Mouse (Mus musculus) hindbrain, embryonic 11.5 days (tissue): ENCODE data around the gene Cdh1. TPM values are rescaled to one million over a fixed set of nuclear protein-coding genes. Genes with fewer than 3 reads are reported as not detected.

Source experiments
- ATAC-seq: fragments of 200-750 bp; cut with Nextera tagmentation; 2 replicates; pipeline ENCODE4 v1.8.0; 2017; ENCODE audit warnings: mild to moderate bottlenecking, moderate TSS enrichment, moderate library complexity; ENCODE audit not compliant: low FRiP score
- DNase-seq: peaks from one replicate; pipeline ENCODE4 v3.0.0-alpha.2; 2015; ENCODE audit warnings: low spot score
- H3K27ac ChIP-seq: fragments of 300-500 bp; sonication (generic); 2 replicates; pipeline ENCODE4 v1.5.1; 2014; ENCODE audit warnings: mild to moderate bottlenecking, low read depth, low read length
- H3K27me3 ChIP-seq: fragments of 300-500 bp; sonication (generic); 2 replicates; pipeline ENCODE4 v1.6.1; 2014; ENCODE audit warnings: mild to moderate bottlenecking, low read length, moderate library complexity, mixed read lengths; ENCODE audit not compliant: control insufficient read depth, insufficient read depth
- H3K36me3 ChIP-seq: fragments of 300-500 bp; sonication (generic); 2 replicates; pipeline ENCODE4 v1.6.1; 2014; ENCODE audit warnings: mild to moderate bottlenecking, low read length, moderate library complexity, mixed read lengths; ENCODE audit not compliant: control insufficient read depth, insufficient read depth
- H3K4me1 ChIP-seq: fragments of 300-500 bp; sonication (generic); replicated peaks from 2 replicates; pipeline ENCODE4 v1.6.1; 2014; ENCODE audit warnings: low read length, mixed read lengths; ENCODE audit not compliant: control insufficient read depth, insufficient read depth
- H3K4me2 ChIP-seq: fragments of 300-500 bp; sonication (generic); replicated peaks from 2 replicates; pipeline ENCODE4 v1.6.1; 2014; ENCODE audit warnings: mild to moderate bottlenecking, low read depth, low read length
- H3K4me3 ChIP-seq: fragments of 300-500 bp; sonication (generic); 2 replicates; pipeline ENCODE4 v1.5.1; 2014; ENCODE audit warnings: low read depth, low read length
- H3K9ac ChIP-seq: fragments of 300-500 bp; sonication (generic); 2 replicates; pipeline ENCODE4 v1.6.1; 2014; ENCODE audit warnings: low read depth, low read length
- H3K9me3 ChIP-seq: fragments of 300-500 bp; sonication (generic); 2 replicates; pipeline ENCODE4 v1.6.1; 2016; ENCODE audit warnings: low read length; ENCODE audit not compliant: control insufficient read depth
- WGBS: fragments of 180-500 bp; shearing (Covaris S2); extraction: QIAGEN DNeasy Blood & Tissue Kit; methylation state at CpG from one replicate; pipeline ENCODE4 v1.1.7; 2014; 5-methylcytosine and 5-hydroxymethylcytosine counted together
- polyA plus RNA-seq: library from polyadenylated mRNA; unstranded; fragments of >200 nt; fragmentation: Nextera tagmentation; extraction: Ambion mirVana; gene quantifications from 2 replicates; pipeline ENCODE4 v1.2.1, GENCODE M21; 2014

The Cdh1 gene
- polyA plus RNA-seq, 1 experiment from 2014 or later, result 6.7 TPM

- H3K9ac ChIP-seq, result no peak overlapping the region
- ATAC-seq (no peak), DNase-seq (no peak)
- no peak overlapping the region for H3K4me2 ChIP-seq
- no peak overlapping the region for H3K27ac ChIP-seq
- no peaks in the 10 kb centered on the region for H3K27me3 ChIP-seq
- no peaks in the 10 kb centered on the region for H3K36me3 ChIP-seq
- no peaks in the 10 kb centered on the region for H3K9me3 ChIP-seq
- no peaks in the 10 kb centered on the region for H3K4me1 ChIP-seq
- no peak overlapping the region for H3K4me3 ChIP-seq
- WGBS, result 93% methylated on average over 2 of the region's 2 CpGs
Observed at GRCm38 (mm10) chr8:106646153-106646552, 43.0 kb downstream of the Cdh1 start.

- WGBS, result 85% methylated on average over 5 of the region's 5 CpGs
- Histone ChIP-seq H3K4me2 (no peak overlapping the region), H3K4me1 (no peaks in the 10 kb centered on the region), H3K4me3 (no peak overlapping the region), H3K9me3 (no peaks in the 10 kb centered on the region), H3K36me3 (no peaks in the 10 kb centered on the region), H3K27me3 (no peaks in the 10 kb centered on the region), H3K9ac (no peak overlapping the region), H3K27ac (no peak overlapping the region)
- no peak for ATAC-seq
- no peak for DNase-seq
Observed at GRCm38 (mm10) chr8:106646731-106647130, 43.6 kb downstream of the Cdh1 start.

- H3K27me3 ChIP-seq, result no peaks in the 10 kb centered on the region
- H3K36me3 ChIP-seq, result no peaks in the 10 kb centered on the region
- WGBS, result 48% methylated on average over 2 of the region's 2 CpGs
- H3K27ac ChIP-seq, result no peak overlapping the region
- no peak overlapping the region for H3K4me3 ChIP-seq
- no peak overlapping the region for H3K4me2 ChIP-seq
- no peaks in the 10 kb centered on the region for H3K4me1 ChIP-seq
- H3K9me3 ChIP-seq, result no peaks in the 10 kb centered on the region
- ATAC-seq (no peak), DNase-seq (peak; percentile 83)
- no peak overlapping the region for H3K9ac ChIP-seq
Observed at GRCm38 (mm10) chr8:106647387-106647786, 44.2 kb downstream of the Cdh1 start.

GRCm38 (mm10) chr8:106648421-106648820 lies 45.3 kb downstream of the Cdh1 start:
- Histone ChIP-seq H3K27me3 (no peaks in the 10 kb centered on the region), H3K36me3 (no peaks in the 10 kb centered on the region), H3K9me3 (no peaks in the 10 kb centered on the region), H3K4me3 (no peak overlapping the region), H3K4me1 (no peaks in the 10 kb centered on the region), H3K9ac (no peak overlapping the region), H3K27ac (no peak overlapping the region), H3K4me2 (no peak overlapping the region)
- DNase-seq, result no peak
- no peak for ATAC-seq
- WGBS, result 91% methylated on average over 8 of the region's 8 CpGs

- Histone ChIP-seq H3K27ac (no peak overlapping the region), H3K9me3 (no peaks in the 10 kb centered on the region), H3K27me3 (no peaks in the 10 kb centered on the region), H3K9ac (no peak overlapping the region), H3K36me3 (no peaks in the 10 kb centered on the region), H3K4me3 (no peak overlapping the region), H3K4me2 (no peak overlapping the region), H3K4me1 (no peaks in the 10 kb centered on the region)
- DNase-seq (no peak), ATAC-seq (no peak)
- WGBS, result 96% methylated on average over 3 of the region's 3 CpGs
Observed at GRCm38 (mm10) chr8:106651994-106652393, 48.8 kb downstream of the Cdh1 start.

- ATAC-seq (no peak), DNase-seq (no peak)
- Histone ChIP-seq H3K36me3 (no peaks in the 10 kb centered on the region), H3K27ac (no peak overlapping the region), H3K4me2 (no peak overlapping the region), H3K27me3 (no peaks in the 10 kb centered on the region), H3K4me1 (no peaks in the 10 kb centered on the region), H3K9ac (no peak overlapping the region), H3K4me3 (no peak overlapping the region), H3K9me3 (no peaks in the 10 kb centered on the region)
Observed at GRCm38 (mm10) chr8:106656046-106656445, 52.9 kb downstream of the Cdh1 start.

GRCm38 (mm10) chr8:106672786-106673185 lies 69.6 kb downstream of the Cdh1 start:
- 55% methylated on average over 2 of the region's 2 CpGs for WGBS
- Histone ChIP-seq H3K4me2 (no peak overlapping the region), H3K36me3 (no peaks in the 10 kb centered on the region), H3K4me1 (no peaks in the 10 kb centered on the region), H3K4me3 (no peak overlapping the region), H3K9ac (no peak overlapping the region), H3K27me3 (no peaks in the 10 kb centered on the region), H3K9me3 (no peaks in the 10 kb centered on the region), H3K27ac (no peak overlapping the region)
- ATAC-seq (no peak), DNase-seq (no peak)

- 97% methylated on average over 15 of the region's 15 CpGs for WGBS
- DNase-seq (no peak), ATAC-seq (no peak)
- no peak overlapping the region for H3K27ac ChIP-seq
- H3K4me2 ChIP-seq, result no peak overlapping the region
- H3K27me3 ChIP-seq, result no peaks in the 10 kb centered on the region
- no peaks in the 10 kb centered on the region for H3K36me3 ChIP-seq
- H3K4me3 ChIP-seq, result no peak overlapping the region
- no peak overlapping the region for H3K9ac ChIP-seq
- no peaks in the 10 kb centered on the region for H3K9me3 ChIP-seq
- H3K4me1 ChIP-seq, result no peaks in the 10 kb centered on the region
Observed at GRCm38 (mm10) chr8:106674318-106674717, 71.2 kb downstream of the Cdh1 start.

- DNase-seq, result peak; percentile 9
- 82% methylated on average over 8 of the region's 8 CpGs for WGBS
- no peak for ATAC-seq
Observed at GRCm38 (mm10) chr8:106674894-106675293, 71.7 kb downstream of the Cdh1 start.

More at GRCm38 (mm10) chr8:106674894-106675293, 71.7 kb downstream of the Cdh1 start:
- Histone ChIP-seq H3K9me3 (no peaks in the 10 kb centered on the region), H3K9ac (no peak overlapping the region), H3K36me3 (no peaks in the 10 kb centered on the region), H3K27ac (no peak overlapping the region), H3K4me2 (no peak overlapping the region), H3K27me3 (no peaks in the 10 kb centered on the region), H3K4me3 (no peak overlapping the region), H3K4me1 (no peaks in the 10 kb centered on the region)
